Mouse (Mus musculus): ENCODE measurements around the gene Olfr115. TPM values are rescaled to one million over a fixed set of nuclear protein-coding genes. Genes with fewer than 3 reads are reported as not detected.

Gene Olfr115
- polyA plus RNA-seq (2012; ENCODE audit: insufficient read depth, insufficient read length, missing spikeins): not detected in 2 replicates

GRCm38 (mm10) chr17:37627009-37627408 lies at the start of gene Olfr115, which contains the start of gene Olfr116:
TSS of gene Olfr115 (minus strand) at chr17:37627109.
TSS of gene Olfr116 (minus strand) at chr17:37627199.
- TF ChIP-seq CTCF (IDR thresholded peaks at IDR 0.05; ENCODE audit: low read depth, low read length): no peak
- TF ChIP-seq POLR2A (IDR thresholded peaks at IDR 0.05; ENCODE audit: borderline replicate concordance, low read depth, low read length): no peak
- no peak within 1 kb of the TSS for H3K4me3 ChIP-seq (ENCODE audit: insufficient read depth, low read length)
- H3K4me1 ChIP-seq (ENCODE audit: control insufficient read depth, insufficient read depth, low read length): no peaks in the 10 kb centered on the region
- no peak within 1 kb of the TSS for H3K27ac ChIP-seq (ENCODE audit: insufficient read depth, low read depth, low read length)

DNA sequence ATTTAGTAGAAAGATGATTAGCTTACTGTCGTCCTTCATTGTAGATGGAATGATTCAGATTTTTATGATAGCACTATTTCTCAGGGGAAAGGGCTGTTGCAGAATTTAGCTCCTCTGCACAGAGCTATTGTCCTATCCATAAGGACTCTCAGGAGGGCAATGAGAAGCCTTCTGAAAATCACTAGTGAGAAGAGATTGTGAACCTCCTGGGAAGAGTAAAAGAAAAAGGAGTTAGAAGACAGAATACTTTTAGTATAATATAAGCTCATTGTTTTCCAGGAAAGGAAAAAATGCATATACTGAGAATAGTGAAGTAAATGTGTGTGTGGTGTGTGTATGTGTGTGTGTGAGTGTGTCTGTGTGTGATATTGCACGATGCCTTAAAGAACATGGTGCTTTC lies 39.8 kb upstream of the Olfr115 start, which contains the start of gene Olfr118:
Olfr118 (plus strand) TSS at position 301 of the 400 bp plus-strand sequence.
- no peaks in the 10 kb centered on the region for H3K4me1 ChIP-seq (ENCODE audit: control insufficient read depth, insufficient read depth, low read length)

DNA sequence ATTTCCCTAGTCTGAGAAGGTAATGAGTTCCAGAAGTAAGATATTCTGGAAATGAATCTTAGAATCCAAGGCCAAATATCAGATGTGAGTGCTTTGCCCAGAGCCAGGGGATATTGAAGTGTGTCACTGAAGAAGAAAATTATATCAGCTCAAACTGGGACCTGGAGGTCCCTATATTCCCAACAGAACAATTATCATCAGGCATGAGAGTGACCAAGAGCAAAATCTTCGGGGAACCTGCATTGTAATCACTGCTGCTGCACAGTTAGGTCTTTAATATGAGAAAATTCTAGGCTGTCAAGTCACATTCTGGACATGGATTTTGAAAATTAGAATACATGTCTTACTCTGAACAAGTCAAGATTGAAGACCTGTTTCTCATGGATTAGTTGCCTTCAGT lies 36.8 kb upstream of the Olfr115 start, which contains the start of gene Olfr117:
Olfr117 (minus strand) TSS at position 101 of the 400 bp plus-strand sequence.
- no peak within 1 kb of the TSS for H3K4me3 ChIP-seq (ENCODE audit: insufficient read depth, low read length)
- no peak for TF ChIP-seq CTCF (IDR thresholded peaks at IDR 0.05; ENCODE audit: low read depth, low read length)
- no peak for TF ChIP-seq POLR2A (IDR thresholded peaks at IDR 0.05; ENCODE audit: borderline replicate concordance, low read depth, low read length)
- H3K27ac ChIP-seq (ENCODE audit: insufficient read depth, low read depth, low read length): no peak within 1 kb of the TSS
- H3K4me1 ChIP-seq (ENCODE audit: control insufficient read depth, insufficient read depth, low read length): no peaks in the 10 kb centered on the region

More for the DNA sequence above, 39.8 kb upstream of the Olfr115 start, which contains the start of gene Olfr118:
- Histone ChIP-seq H3K27ac (ENCODE audit: insufficient read depth, low read depth, low read length) (no peak within 1 kb of the TSS), H3K4me3 (ENCODE audit: insufficient read depth, low read length) (no peak within 1 kb of the TSS)
- no peak for TF ChIP-seq CTCF (IDR thresholded peaks at IDR 0.05; ENCODE audit: low read depth, low read length)
- TF ChIP-seq POLR2A (IDR thresholded peaks at IDR 0.05; ENCODE audit: borderline replicate concordance, low read depth, low read length): no peak

GRCm38 (mm10) chr17:37592643-37593042 lies 34.3 kb downstream of the Olfr115 start, which contains the start of gene Olfr114:
TSS of gene Olfr114 (minus strand) at chr17:37592743.
- Histone ChIP-seq H3K4me1 (ENCODE audit: control insufficient read depth, insufficient read depth, low read length) (no peaks in the 10 kb centered on the region), H3K4me3 (ENCODE audit: insufficient read depth, low read length) (no peak within 1 kb of the TSS), H3K27ac (ENCODE audit: insufficient read depth, low read depth, low read length) (no peak within 1 kb of the TSS)
- TF ChIP-seq CTCF (IDR thresholded peaks at IDR 0.05; ENCODE audit: low read depth, low read length): no peak
- TF ChIP-seq POLR2A (IDR thresholded peaks at IDR 0.05; ENCODE audit: borderline replicate concordance, low read depth, low read length): no peak

GRCm38 (mm10) chr17:37577563-37577962 lies 49.3 kb downstream of the Olfr115 start, which contains the start of gene Olfr113:
TSS of gene Olfr113 (minus strand) at chr17:37577663.
- Histone ChIP-seq H3K27ac (ENCODE audit: insufficient read depth, low read depth, low read length) (no peak within 1 kb of the TSS), H3K4me1 (ENCODE audit: control insufficient read depth, insufficient read depth, low read length) (no peaks in the 10 kb centered on the region), H3K4me3 (ENCODE audit: insufficient read depth, low read length) (no peak within 1 kb of the TSS)
- no peak for TF ChIP-seq POLR2A (IDR thresholded peaks at IDR 0.05; ENCODE audit: borderline replicate concordance, low read depth, low read length)
- no peak for TF ChIP-seq CTCF (IDR thresholded peaks at IDR 0.05; ENCODE audit: low read depth, low read length)

DNA sequence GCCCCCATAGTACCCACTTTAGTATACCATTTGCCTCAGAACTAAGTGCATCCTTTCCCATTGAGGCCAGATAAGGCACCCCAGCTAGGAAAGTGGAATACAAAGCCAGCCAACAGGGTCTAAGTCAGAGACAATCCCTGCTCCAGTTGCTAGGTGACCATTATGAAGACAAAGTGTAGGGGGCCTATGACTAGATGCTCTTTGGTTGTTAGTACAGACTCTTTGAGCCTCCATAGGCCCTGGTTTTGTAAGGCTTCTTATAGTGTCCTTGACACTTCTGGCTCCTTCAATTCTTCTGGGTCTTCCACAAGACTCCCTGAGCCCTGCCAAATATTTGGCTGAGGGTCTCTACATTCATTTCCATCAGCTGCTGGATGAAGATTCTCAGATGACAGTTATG lies 57.6 kb downstream of the Olfr115 start, which contains the start of gene Olfr112:
Olfr112 (minus strand) TSS at position 101 of the 400 bp plus-strand sequence.
- H3K4me1 ChIP-seq (ENCODE audit: control insufficient read depth, insufficient read depth, low read length): no peaks in the 10 kb centered on the region
- TF ChIP-seq CTCF (IDR thresholded peaks at IDR 0.05; ENCODE audit: low read depth, low read length) (no peak), POLR2A (IDR thresholded peaks at IDR 0.05; ENCODE audit: borderline replicate concordance, low read depth, low read length) (no peak)
- H3K4me3 ChIP-seq (ENCODE audit: insufficient read depth, low read length): no peak within 1 kb of the TSS
- H3K27ac ChIP-seq (ENCODE audit: insufficient read depth, low read depth, low read length): no peak within 1 kb of the TSS

Other genes with a start within 250 kb of the Olfr115 start
- not detected in 2 replicates for gene Olfr105-ps, start 248.1 kb downstream of the Olfr115 start, polyA plus RNA-seq (2012; ENCODE audit: insufficient read depth, insufficient read length, missing spikeins)
- not detected in 2 replicates for gene Olfr106-ps, start 236.7 kb downstream of the Olfr115 start, polyA plus RNA-seq (2012; ENCODE audit: insufficient read depth, insufficient read length, missing spikeins)
- not detected in 2 replicates for gene Olfr107, start 227.9 kb downstream of the Olfr115 start, polyA plus RNA-seq (2012; ENCODE audit: insufficient read depth, insufficient read length, missing spikeins)
- gene Olfr108, start 181.6 kb downstream of the Olfr115 start, polyA plus RNA-seq (2012; ENCODE audit: insufficient read depth, insufficient read length, missing spikeins): not detected in 2 replicates
- 0.35 TPM in 1 of 2 replicates, not detected in the other for gene Olfr109, start 168.2 kb downstream of the Olfr115 start, polyA plus RNA-seq (2012; ENCODE audit: insufficient read depth, insufficient read length, missing spikeins)
- 1.1 TPM in 1 of 2 replicates, not detected in the other for gene H2-M2, start 143.6 kb downstream of the Olfr115 start, polyA plus RNA-seq (2012; ENCODE audit: insufficient read depth, insufficient read length, missing spikeins)
- 0.75 and 1.3 TPM in 2 replicates for gene Olfr110, start 134.6 kb downstream of the Olfr115 start, polyA plus RNA-seq (2012; ENCODE audit: insufficient read depth, insufficient read length, missing spikeins)
- 4.6 and 5.8 TPM in 2 replicates for gene Olfr111, start 119.1 kb downstream of the Olfr115 start, polyA plus RNA-seq (2012; ENCODE audit: insufficient read depth, insufficient read length, missing spikeins)
- not detected in 2 replicates for gene Olfr112, start 57.7 kb downstream of the Olfr115 start, polyA plus RNA-seq (2012; ENCODE audit: insufficient read depth, insufficient read length, missing spikeins)
- gene Olfr113, start 49.4 kb downstream of the Olfr115 start, polyA plus RNA-seq (2012; ENCODE audit: insufficient read depth, insufficient read length, missing spikeins): not detected in 2 replicates
- not detected in 2 replicates for gene Olfr114, start 34.4 kb downstream of the Olfr115 start, polyA plus RNA-seq (2012; ENCODE audit: insufficient read depth, insufficient read length, missing spikeins)
- not detected in 2 replicates for gene Olfr116, start 90 bp upstream of the Olfr115 start, polyA plus RNA-seq (2012; ENCODE audit: insufficient read depth, insufficient read length, missing spikeins)
- 0.25 TPM in 1 of 2 replicates, not detected in the other for gene Olfr117, start 36.7 kb upstream of the Olfr115 start, polyA plus RNA-seq (2012; ENCODE audit: insufficient read depth, insufficient read length, missing spikeins)
- gene Olfr118, start 39.9 kb upstream of the Olfr115 start, polyA plus RNA-seq (2012; ENCODE audit: insufficient read depth, insufficient read length, missing spikeins): not detected in 2 replicates
- gene Olfr119, start 69.5 kb upstream of the Olfr115 start, polyA plus RNA-seq (2012; ENCODE audit: insufficient read depth, insufficient read length, missing spikeins): not detected in 2 replicates
- gene Olfr120, start 94.7 kb upstream of the Olfr115 start, polyA plus RNA-seq (2012; ENCODE audit: insufficient read depth, insufficient read length, missing spikeins): not detected in 2 replicates
- not detected in 2 replicates for gene Olfr121, start 121.7 kb upstream of the Olfr115 start, polyA plus RNA-seq (2012; ENCODE audit: insufficient read depth, insufficient read length, missing spikeins)
- not detected in 2 replicates for gene Olfr122, start 141.5 kb upstream of the Olfr115 start, polyA plus RNA-seq (2012; ENCODE audit: insufficient read depth, insufficient read length, missing spikeins)
- not detected in 2 replicates for gene Olfr123, start 166.4 kb upstream of the Olfr115 start, polyA plus RNA-seq (2012; ENCODE audit: insufficient read depth, insufficient read length, missing spikeins)
- not detected in 2 replicates for gene Olfr124, start 172.8 kb upstream of the Olfr115 start, polyA plus RNA-seq (2012; ENCODE audit: insufficient read depth, insufficient read length, missing spikeins)
- gene Olfr125, start 205.8 kb upstream of the Olfr115 start, polyA plus RNA-seq (2012; ENCODE audit: insufficient read depth, insufficient read length, missing spikeins): not detected in 2 replicates
- gene Olfr126, start 220.4 kb upstream of the Olfr115 start, polyA plus RNA-seq (2012; ENCODE audit: insufficient read depth, insufficient read length, missing spikeins): not detected in 2 replicates

Data from bone marrow macrophage, adult 2 months (primary cell).